Mouse (Mus musculus): ENCODE measurements around the gene Nrn1l. TPM values are rescaled to one million over a fixed set of nuclear protein-coding genes. Genes with fewer than 3 reads are reported as not detected.
A peak's percentile ranks its signal among the peaks of the same experiment; 100 is the strongest.

Nrn1l gene
- polyA plus RNA-seq, 1 experiment from 2014 or later, result not detected

DNA sequence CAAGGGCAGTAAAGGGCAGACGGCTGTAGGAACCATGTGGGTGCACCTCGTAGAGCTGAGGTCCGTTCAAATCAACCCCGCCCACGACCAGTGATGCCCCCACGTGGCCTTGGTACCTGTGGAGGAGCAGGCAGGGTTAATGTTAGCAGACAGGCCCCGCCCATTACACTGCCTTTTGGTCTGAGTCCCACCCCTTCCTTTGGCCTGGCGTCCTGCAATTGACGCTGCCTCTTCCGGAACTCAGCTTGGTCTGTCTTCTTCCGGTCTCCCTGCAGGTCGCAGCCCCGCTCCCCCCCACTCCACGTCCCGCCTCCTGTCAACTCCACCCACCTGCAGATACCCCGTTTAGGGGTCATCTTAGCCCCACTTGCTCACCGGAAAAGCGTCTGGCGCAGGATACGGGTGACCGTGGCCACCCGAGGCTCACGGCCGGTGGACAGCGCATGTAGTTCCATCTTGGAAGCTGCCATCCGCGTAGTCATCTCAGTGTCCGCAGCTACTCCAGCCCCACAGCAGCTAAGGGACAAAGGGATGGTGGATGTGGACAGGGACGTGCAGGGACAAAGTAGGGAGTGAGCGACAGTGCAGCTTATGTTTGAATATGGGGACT is 43.6 kb downstream of the Nrn1l start:
- H3K9me3 ChIP-seq (ENCODE audit: control insufficient read depth, low read length), result no peaks in the 10 kb centered on the region
- peak overlapping the region; percentile 85 for H3K27ac ChIP-seq (replicated peaks)
- H3K4me3 ChIP-seq (ENCODE audit: low read depth, low read length), result peak overlapping the region; percentile 79
- ATAC-seq (ENCODE audit: low FRiP score, low TSS enrichment) (peak; percentile 89), DNase-seq (ENCODE audit: low spot score) (peak; percentile 92)
- TF ChIP-seq EP300 (optimal IDR thresholded peaks at IDR 0.05) (no peak), CTCF (IDR thresholded peaks at IDR 0.05; ENCODE audit: low read depth) (0 out of 2 replicates have a peak, but pooled peaks have one; percentile 12)
- H3K36me3 ChIP-seq (ENCODE audit: control insufficient read depth, insufficient read depth, low read length), result no peaks in the 10 kb centered on the region; the same call in 1 of the 2 replicates
- H3K4me1 ChIP-seq (replicated peaks; ENCODE audit: control insufficient read depth, insufficient read depth), result peaks cover 3% of the 10 kb centered on the region; the same call in 1 of the 2 replicates
- H3K4me2 ChIP-seq (replicated peaks; ENCODE audit: low read depth), result peak overlapping the region; percentile 96
- H3K27me3 ChIP-seq (ENCODE audit: control insufficient read depth, insufficient read depth, low read length), result no peaks in the 10 kb centered on the region
- peak overlapping the region; percentile 74 for H3K9ac ChIP-seq (ENCODE audit: low read length)
- under 1% methylated on average over 30 of the region's 30 CpGs for WGBS

DNA sequence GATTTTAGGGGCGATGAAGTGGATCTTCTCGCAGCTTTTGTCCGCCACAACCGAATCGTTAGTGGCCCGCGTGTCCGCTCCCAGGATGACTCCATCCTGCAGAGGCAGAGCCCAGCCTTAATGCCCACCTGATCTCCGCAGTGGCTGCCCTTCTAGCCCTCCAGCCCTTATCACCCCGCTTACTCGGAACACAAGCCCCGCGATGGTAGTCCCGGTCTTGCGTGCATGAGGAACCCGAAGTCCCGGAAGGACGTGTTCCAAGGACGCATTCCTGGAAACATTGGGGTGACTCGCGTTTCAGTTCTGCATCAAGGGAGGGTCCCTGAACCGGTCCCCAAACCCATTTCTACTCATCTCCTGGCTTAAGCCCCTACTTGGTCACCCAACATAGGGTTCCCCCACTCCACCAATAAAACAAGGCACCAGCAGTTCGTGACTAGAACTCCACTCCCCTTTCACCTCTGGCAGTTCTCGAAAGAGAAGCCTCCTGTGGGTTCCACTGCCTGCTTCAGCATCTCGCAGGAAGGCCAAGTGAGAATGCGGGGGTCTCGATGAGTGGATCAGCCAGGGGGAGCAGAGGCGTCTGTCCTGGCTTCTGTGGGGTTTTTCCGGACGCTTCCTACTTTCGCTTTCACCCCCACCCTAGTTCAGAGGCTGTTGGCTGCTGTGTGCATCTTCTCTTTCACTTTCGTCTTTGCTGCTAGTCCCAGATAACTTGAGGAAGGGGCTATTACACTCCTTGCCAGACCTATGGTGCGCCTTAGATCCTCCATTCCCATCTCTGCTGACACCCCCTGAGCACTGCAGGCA is 44.3 kb downstream of the Nrn1l start:
- Histone ChIP-seq H3K27me3 (ENCODE audit: control insufficient read depth, insufficient read depth, low read length) (no peaks in the 10 kb centered on the region), H3K9ac (ENCODE audit: low read length) (peak overlapping the region; percentile 74), H3K4me3 (ENCODE audit: low read depth, low read length) (peak overlapping the region; percentile 79), H3K9me3 (ENCODE audit: control insufficient read depth, low read length) (no peaks in the 10 kb centered on the region), H3K4me1 (replicated peaks; ENCODE audit: control insufficient read depth, insufficient read depth) (peaks cover 3% of the 10 kb centered on the region; the same call in 1 of the 2 replicates), H3K4me2 (replicated peaks; ENCODE audit: low read depth) (peak overlapping the region; percentile 96), H3K36me3 (ENCODE audit: control insufficient read depth, insufficient read depth, low read length) (no peaks in the 10 kb centered on the region; the same call in 1 of the 2 replicates), H3K27ac (replicated peaks) (peak overlapping the region; percentile 85)
- TF ChIP-seq EP300 (optimal IDR thresholded peaks at IDR 0.05) (no peak), CTCF (IDR thresholded peaks at IDR 0.05; ENCODE audit: low read depth) (no peak)
- under 1% methylated on average over 33 of the region's 33 CpGs for WGBS
- ATAC-seq (ENCODE audit: low FRiP score, low TSS enrichment) (0 out of 2 replicates have a peak, but pooled peaks have one; percentile 15), DNase-seq (ENCODE audit: low spot score) (peak; percentile 55)

DNA sequence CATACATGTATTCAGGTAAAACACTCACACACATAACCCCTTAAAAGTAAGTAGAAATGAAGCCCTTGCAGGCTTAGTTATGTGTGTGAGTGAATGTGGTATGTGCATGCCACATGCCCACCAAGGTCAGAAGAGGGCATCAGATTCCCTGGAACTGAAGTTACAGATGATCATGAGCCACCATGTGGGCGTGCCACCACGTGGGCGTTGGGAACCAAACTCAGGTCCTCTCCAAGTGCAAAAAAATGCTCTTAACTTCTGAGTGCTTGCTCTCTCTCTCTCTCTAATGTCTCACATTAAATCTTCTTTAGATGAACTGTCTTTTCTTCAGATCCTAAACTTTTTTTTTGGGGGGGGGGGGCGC is 44.9 kb downstream of the Nrn1l start, which contains the start of gene Psmb10:
Psmb10 (minus strand) TSS at position 139 of the 364 bp plus-strand sequence.
- H3K4me3 ChIP-seq (ENCODE audit: low read depth, low read length), result peak within 1 kb of the TSS; percentile 79
- no peak for ATAC-seq (ENCODE audit: low FRiP score, low TSS enrichment)
- TF ChIP-seq CTCF (IDR thresholded peaks at IDR 0.05; ENCODE audit: low read depth) (peak; percentile 34; the same call in 1 of the 2 replicates), EP300 (optimal IDR thresholded peaks at IDR 0.05) (no peak)

DNA sequence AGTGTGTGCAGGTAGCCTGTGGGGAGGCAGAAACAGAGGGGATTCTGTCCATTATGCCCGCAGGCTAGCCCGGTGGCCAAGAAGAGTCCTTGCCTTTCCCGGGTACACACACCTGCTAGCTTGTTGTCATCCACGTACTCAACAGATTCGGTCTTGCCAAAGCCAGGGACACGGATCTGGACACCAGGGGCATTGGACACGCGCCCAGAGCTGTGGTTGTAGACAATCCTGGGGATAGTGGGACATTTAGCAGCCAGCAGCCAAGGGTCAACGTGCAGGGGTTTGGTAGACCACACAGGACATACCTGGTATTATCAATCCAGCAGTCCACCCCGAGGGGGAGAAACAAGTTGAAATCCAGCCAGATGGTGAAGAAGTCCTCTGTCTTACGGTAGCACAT is 48.7 kb downstream of the Nrn1l start:
- no peak for TF ChIP-seq CTCF (IDR thresholded peaks at IDR 0.05; ENCODE audit: low read depth)
- Histone ChIP-seq H3K9ac (ENCODE audit: low read length) (no peak overlapping the region), H3K4me1 (replicated peaks; ENCODE audit: control insufficient read depth, insufficient read depth) (no peaks in the 10 kb centered on the region), H3K27me3 (ENCODE audit: control insufficient read depth, insufficient read depth, low read length) (no peaks in the 10 kb centered on the region), H3K4me2 (replicated peaks; ENCODE audit: low read depth) (no peak overlapping the region), H3K9me3 (ENCODE audit: control insufficient read depth, low read length) (no peaks in the 10 kb centered on the region), H3K4me3 (ENCODE audit: low read depth, low read length) (no peak overlapping the region), H3K27ac (replicated peaks) (no peak overlapping the region), H3K36me3 (ENCODE audit: control insufficient read depth, insufficient read depth, low read length) (peaks cover 26% of the 10 kb centered on the region)
- ATAC-seq (ENCODE audit: low FRiP score, low TSS enrichment) (no peak), DNase-seq (ENCODE audit: low spot score) (no peak)
- 95% methylated on average over 11 of the region's 11 CpGs for WGBS

More for the DNA sequence above, 44.9 kb downstream of the Nrn1l start, which contains the start of gene Psmb10:
- H3K4me1 ChIP-seq (replicated peaks; ENCODE audit: control insufficient read depth, insufficient read depth), result peaks cover 3% of the 10 kb centered on the region; the same call in 1 of the 2 replicates
- no peaks in the 10 kb centered on the region for H3K9me3 ChIP-seq (ENCODE audit: control insufficient read depth, low read length)
- H3K27me3 ChIP-seq (ENCODE audit: control insufficient read depth, insufficient read depth, low read length), result no peaks in the 10 kb centered on the region
- peak within 1 kb of the TSS; percentile 74 for H3K9ac ChIP-seq (ENCODE audit: low read length)
- DNase-seq (ENCODE audit: low spot score), result peak; percentile 48
- H3K27ac ChIP-seq (replicated peaks), result peak within 1 kb of the TSS; percentile 85
- 8% methylated on average over 4 of the region's 4 CpGs for WGBS
- H3K4me2 ChIP-seq (replicated peaks; ENCODE audit: low read depth), result peak within 1 kb of the TSS; percentile 96
- H3K36me3 ChIP-seq (ENCODE audit: control insufficient read depth, insufficient read depth, low read length), result no peaks in the 10 kb centered on the region; the same call in 1 of the 2 replicates

- Histone ChIP-seq H3K4me3 (ENCODE audit: low read depth, low read length) (no peak overlapping the region), H3K4me1 (replicated peaks; ENCODE audit: control insufficient read depth, insufficient read depth) (no peaks in the 10 kb centered on the region), H3K27ac (replicated peaks) (no peak overlapping the region), H3K9me3 (ENCODE audit: control insufficient read depth, low read length) (no peaks in the 10 kb centered on the region), H3K9ac (ENCODE audit: low read length) (no peak overlapping the region), H3K36me3 (ENCODE audit: control insufficient read depth, insufficient read depth, low read length) (peaks cover 27% of the 10 kb centered on the region), H3K4me2 (replicated peaks; ENCODE audit: low read depth) (no peak overlapping the region), H3K27me3 (ENCODE audit: control insufficient read depth, insufficient read depth, low read length) (no peaks in the 10 kb centered on the region)
- 82% methylated on average over 5 of the region's 5 CpGs for WGBS
- ATAC-seq (ENCODE audit: low FRiP score, low TSS enrichment) (no peak), DNase-seq (ENCODE audit: low spot score) (no peak)
- no peak for TF ChIP-seq CTCF (IDR thresholded peaks at IDR 0.05; ENCODE audit: low read depth)
- no peak for TF ChIP-seq EP300 (optimal IDR thresholded peaks at IDR 0.05)
Measured at GRCm38 (mm10) chr8:105942542-105942941, 49.2 kb downstream of the Nrn1l start.

Data from stomach, postnatal 0 days (tissue).